Mouse (Mus musculus) liver, adult 2 months (tissue): Measurements from ENCODE around the gene Wnt4. TPM values are rescaled to one million over a fixed set of nuclear protein-coding genes. Genes with fewer than 3 reads are reported as not detected.

Experiments
- DNase-seq: peaks from one replicate; pipeline ENCODE4 v3.0.0-alpha.2; 2011; ENCODE audit warnings: low read depth, low spot score; ENCODE audit errors: extremely low read depth
- H3K27ac ChIP-seq: fragments of 200-500 bp; replicated peaks from 2 replicates; pipeline ENCODE4 v1.5.1; 2012; ENCODE audit warnings: low read depth, mild to moderate bottlenecking, control low read depth, inconsistent platforms, low read length; ENCODE audit not compliant: insufficient read depth
- H3K27me3 ChIP-seq: fragments of 200-500 bp; 2 replicates; pipeline ENCODE4 v1.6.1; 2012; ENCODE audit warnings: mild to moderate bottlenecking, moderate library complexity, low read length, inconsistent platforms; ENCODE audit not compliant: control insufficient read depth, insufficient read depth
- H3K36me3 ChIP-seq: fragments of 200-500 bp; 2 replicates; pipeline ENCODE4 v1.6.1; 2012; ENCODE audit warnings: low read length, inconsistent platforms; ENCODE audit not compliant: control insufficient read depth, insufficient read depth
- H3K4me1 ChIP-seq: fragments of 200-500 bp; 2 replicates; pipeline ENCODE4 v1.6.1; 2011; ENCODE audit warnings: low read length; ENCODE audit not compliant: control insufficient read depth, insufficient read depth
- H3K4me3 ChIP-seq: fragments of 200-500 bp; 2 replicates; pipeline ENCODE4 v1.5.1; 2011; ENCODE audit warnings: low read depth, mild to moderate bottlenecking, control low read depth, low read length, moderate library complexity; ENCODE audit not compliant: insufficient read depth
- H3K79me2 ChIP-seq: fragments of 200-500 bp; 2 replicates; pipeline ENCODE4 v1.6.1; 2012; ENCODE audit warnings: inconsistent platforms, mild to moderate bottlenecking, low read length, moderate library complexity; ENCODE audit not compliant: control insufficient read depth, insufficient read depth
- H3K9ac ChIP-seq: fragments of 200-500 bp; 2 replicates; pipeline ENCODE4 v1.6.1; 2012; ENCODE audit warnings: low read depth, mild to moderate bottlenecking, control low read depth, inconsistent platforms, low read length
- CTCF ChIP-seq: fragments of 200-500 bp; IDR thresholded peaks from 2 replicates; pipeline ENCODE4 v1.5.1; 2011; ENCODE audit warnings: low read depth, low read length, control low read depth
- POLR2A ChIP-seq: fragments of 200-500 bp; IDR thresholded peaks from 2 replicates; pipeline ENCODE4 v1.6.1; 2011; ENCODE audit warnings: low read length, control low read depth; ENCODE audit not compliant: insufficient read depth; ENCODE audit errors: extremely low read depth
- WGBS: fragments of 180-500 bp; shearing (Covaris S2); methylation state at CpG from one replicate; pipeline ENCODE4 v1.1.7; 2018; 5-methylcytosine and 5-hydroxymethylcytosine counted together
- polyA plus RNA-seq: library from polyadenylated mRNA; depleted of rRNA; stranded (reverse); fragments of >200 nt; gene quantifications from 2 replicates; pipeline ENCODE4 v1.2.3, GENCODE M21; 2012
- total RNA-seq: library from RNA; depleted of rRNA; stranded (reverse); fragments of >200 nt; gene quantifications from 2 replicates; pipeline ENCODE4 v1.2.3, GENCODE M21; 2014

The Wnt4 gene
- total and polyA plus RNA-seq, 2 experiments, result 0.46 to 0.80 TPM

- Histone ChIP-seq H3K79me2 (no peaks in the 10 kb centered on the region), H3K9ac (no peak overlapping the region), H3K27ac (no peak overlapping the region), H3K4me1 (0 out of 2 replicates have a peak, but pooled peaks cover 2% of the 10 kb centered on the region), H3K27me3 (no peaks in the 10 kb centered on the region), H3K4me3 (no peak overlapping the region), H3K36me3 (no peaks in the 10 kb centered on the region)
- WGBS, result 92% methylated on average over 8 of the region's 8 CpGs
- no peak for DNase-seq
- TF ChIP-seq CTCF (no peak), POLR2A (no peak)
Observed at GRCm38 (mm10) chr4:137294951-137295350, 17.7 kb downstream of the Wnt4 start.

GRCm38 (mm10) chr4:137297611-137298010 is 20.3 kb downstream of the Wnt4 start:
- Histone ChIP-seq H3K9ac (no peak overlapping the region), H3K79me2 (no peaks in the 10 kb centered on the region), H3K27me3 (no peaks in the 10 kb centered on the region), H3K36me3 (no peaks in the 10 kb centered on the region), H3K4me3 (no peak overlapping the region), H3K27ac (no peak overlapping the region), H3K4me1 (0 out of 2 replicates have a peak, but pooled peaks cover 2% of the 10 kb centered on the region)
- no peak for TF ChIP-seq CTCF
- no peak for TF ChIP-seq POLR2A
- no peak for DNase-seq
- 82% methylated on average over 4 of the region's 4 CpGs for WGBS

- H3K9ac ChIP-seq, result no peak overlapping the region
- no peak overlapping the region for H3K4me3 ChIP-seq
- H3K27ac ChIP-seq, result no peak overlapping the region
- H3K4me1 ChIP-seq, result 0 out of 2 replicates have a peak, but pooled peaks cover 2% of the 10 kb centered on the region
- 81% methylated on average over 8 of the region's 8 CpGs for WGBS
- no peak for DNase-seq
- TF ChIP-seq CTCF, result no peak
- no peaks in the 10 kb centered on the region for H3K36me3 ChIP-seq
- H3K79me2 ChIP-seq, result no peaks in the 10 kb centered on the region
- H3K27me3 ChIP-seq, result no peaks in the 10 kb centered on the region
Observed at GRCm38 (mm10) chr4:137298406-137298805, 21.1 kb downstream of the Wnt4 start.

GRCm38 (mm10) chr4:137300227-137300626 is 22.9 kb downstream of the Wnt4 start:
- Histone ChIP-seq H3K9ac (no peak overlapping the region), H3K27ac (no peak overlapping the region), H3K79me2 (no peaks in the 10 kb centered on the region), H3K36me3 (no peaks in the 10 kb centered on the region), H3K27me3 (no peaks in the 10 kb centered on the region), H3K4me1 (peaks cover 4% of the 10 kb centered on the region; the same call in 1 of the 2 replicates), H3K4me3 (no peak overlapping the region)
- no peak for DNase-seq
- 92% methylated on average over 13 of the region's 13 CpGs for WGBS
- TF ChIP-seq POLR2A, result no peak
- no peak for TF ChIP-seq CTCF

- Histone ChIP-seq H3K79me2 (no peaks in the 10 kb centered on the region), H3K27ac (no peak overlapping the region), H3K27me3 (no peaks in the 10 kb centered on the region), H3K9ac (no peak overlapping the region), H3K36me3 (no peaks in the 10 kb centered on the region), H3K4me3 (no peak overlapping the region), H3K4me1 (peaks cover 4% of the 10 kb centered on the region; the same call in 1 of the 2 replicates)
- TF ChIP-seq POLR2A (no peak), CTCF (no peak)
- 84% methylated on average over 16 of the region's 16 CpGs for WGBS
- DNase-seq, result no peak
Observed at GRCm38 (mm10) chr4:137301635-137302034, 24.3 kb downstream of the Wnt4 start.

- 86% methylated on average over 7 of the region's 7 CpGs for WGBS
Observed at GRCm38 (mm10) chr4:137304106-137304505, 26.8 kb downstream of the Wnt4 start.

More at GRCm38 (mm10) chr4:137304106-137304505, 26.8 kb downstream of the Wnt4 start:
- DNase-seq, result no peak
- no peaks in the 10 kb centered on the region for H3K79me2 ChIP-seq
- no peak overlapping the region for H3K9ac ChIP-seq
- H3K27ac ChIP-seq, result no peak overlapping the region
- H3K27me3 ChIP-seq, result no peaks in the 10 kb centered on the region
- TF ChIP-seq POLR2A (no peak), CTCF (no peak)
- H3K36me3 ChIP-seq, result no peaks in the 10 kb centered on the region
- H3K4me1 ChIP-seq, result peaks cover 7% of the 10 kb centered on the region; the same call in 1 of the 2 replicates
- no peak overlapping the region for H3K4me3 ChIP-seq
